Mouse (Mus musculus) yolk sac, embryonic 10.5 days (tissue): ENCODE measurements around the gene Gm13078.

Source experiments
- DNase-seq: peaks from one replicate; pipeline ENCODE4 v3.0.0-alpha.2; 2017; ENCODE audit warnings: low spot score

The Gm13078 gene

DNA sequence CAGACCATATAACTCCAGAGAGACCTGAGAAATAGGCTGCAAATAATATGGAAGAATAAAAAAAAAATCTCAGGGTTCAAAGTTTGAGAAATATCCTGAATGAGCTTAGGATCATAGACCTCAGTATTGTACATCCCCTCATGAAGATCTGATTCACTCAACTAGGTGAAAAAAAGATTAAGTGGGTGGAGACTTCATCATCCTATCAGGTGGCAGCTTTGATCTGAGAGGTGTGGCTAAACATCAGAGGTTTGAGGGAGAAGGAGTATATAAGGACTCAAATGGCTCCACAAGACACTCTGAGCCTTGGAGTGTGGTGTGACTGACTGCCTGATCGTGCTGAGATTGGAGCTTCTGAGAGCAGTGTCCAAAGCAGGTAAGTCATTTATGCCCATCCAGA is at the start of gene Gm13078:
TSS of gene Gm13078 (plus strand) at position 301 of the 400 bp plus-strand sequence.
- no peak for DNase-seq

DNA sequence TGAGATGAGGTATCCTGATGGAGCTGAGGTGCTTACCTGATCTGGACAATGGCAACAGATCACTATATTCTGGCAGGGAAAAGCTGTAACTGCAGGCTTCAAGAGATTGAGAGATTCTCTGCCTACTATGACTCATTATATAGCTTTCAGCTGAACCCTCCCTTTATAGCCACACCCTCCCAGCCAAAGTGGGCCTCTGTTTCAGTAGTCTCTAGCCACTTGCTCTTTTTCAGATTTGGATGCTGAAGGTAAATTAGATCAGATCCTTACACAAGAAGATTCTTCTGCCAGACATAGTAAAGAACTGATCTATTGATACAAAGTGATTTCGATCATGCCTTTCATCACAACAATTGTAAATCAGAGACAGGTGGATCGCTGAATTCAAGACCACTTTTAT is 16.6 kb upstream of the Gm13078 start, which contains the start of gene Gm13089:
TSS of gene Gm13089 (minus strand) at position 101 of the 400 bp plus-strand sequence.
- no peak for DNase-seq
